Mouse (Mus musculus) kidney, postnatal 0 days (tissue): Measurements from ENCODE around the gene 1700006A11Rik. TPM values are rescaled to one million over a fixed set of nuclear protein-coding genes. Genes with fewer than 3 reads are reported as not detected.

ENCODE experiments used
- ATAC-seq: fragments of 200-750 bp; cut with Nextera tagmentation; replicated peaks from 2 replicates; pipeline ENCODE4 v1.8.0; 2017; ENCODE audit warnings: low read depth, moderate number of reproducible peaks, moderate TSS enrichment, moderate library complexity; ENCODE audit not compliant: low FRiP score
- DNase-seq: peaks from one replicate; pipeline ENCODE4 v3.0.0-alpha.2; 2016; ENCODE audit warnings: low spot score
- H3K27ac ChIP-seq: fragments of 300-500 bp; sonication (generic); 2 replicates; pipeline ENCODE4 v1.5.1; 2014; ENCODE audit warnings: mild to moderate bottlenecking
- H3K27me3 ChIP-seq: fragments of 300-500 bp; sonication (generic); 2 replicates; pipeline ENCODE4 v1.6.1; 2014; ENCODE audit warnings: low read length, mixed read lengths; ENCODE audit not compliant: insufficient read depth
- H3K36me3 ChIP-seq: fragments of 300-500 bp; sonication (generic); 2 replicates; pipeline ENCODE4 v1.6.1; 2014; ENCODE audit warnings: low read length, mixed read lengths; ENCODE audit not compliant: insufficient read depth
- H3K4me1 ChIP-seq: fragments of 300-500 bp; sonication (generic); replicated peaks from 2 replicates; pipeline ENCODE4 v1.6.1; 2014; ENCODE audit warnings: antibody characterized with exemption, low read length, mixed read lengths; ENCODE audit not compliant: insufficient read depth
- H3K4me2 ChIP-seq: fragments of 300-500 bp; sonication (generic); 2 replicates; pipeline ENCODE4 v1.6.1; 2014; ENCODE audit warnings: mild to moderate bottlenecking, low read length, moderate library complexity, mixed read lengths
- H3K4me3 ChIP-seq: fragments of 300-500 bp; sonication (generic); replicated peaks from 2 replicates; pipeline ENCODE4 v1.5.1; 2014; ENCODE audit warnings: low read depth, low read length
- H3K9ac ChIP-seq: fragments of 300-500 bp; sonication (generic); 2 replicates; pipeline ENCODE4 v1.6.1; 2014; ENCODE audit warnings: low read depth, low read length
- H3K9me3 ChIP-seq: fragments of 300-500 bp; sonication (generic); replicated peaks from 2 replicates; pipeline ENCODE4 v1.6.1; 2016; ENCODE audit warnings: low read length, inconsistent platforms, mixed read lengths
- CTCF ChIP-seq: IDR thresholded peaks from 2 replicates; pipeline ENCODE4 v1.5.1; 2016; ENCODE audit warnings: antibody characterized with exemption, low read depth, mild to moderate bottlenecking, moderate library complexity
- WGBS: fragments of 180-500 bp; shearing (Covaris S2); extraction: QIAGEN DNeasy Blood & Tissue Kit; methylation state at CpG from one replicate; pipeline ENCODE4 v1.1.7; 2014; 5-methylcytosine and 5-hydroxymethylcytosine counted together
- polyA plus RNA-seq: library from polyadenylated mRNA; unstranded; fragments of >200 nt; fragmentation: Nextera tagmentation; extraction: Ambion mirVana; gene quantifications from 2 replicates; pipeline ENCODE4 v1.2.1, GENCODE M21; 2015

1700006A11Rik gene
- polyA plus RNA-seq, 1 experiment from 2014 or later, result not detected

GRCm38 (mm10) chr3:124372031-124372430 lies 53.8 kb downstream of the 1700006A11Rik start:
- Histone ChIP-seq H3K9ac (no peak overlapping the region), H3K36me3 (no peaks in the 10 kb centered on the region), H3K27ac (no peak overlapping the region), H3K27me3 (no peaks in the 10 kb centered on the region), H3K4me1 (no peaks in the 10 kb centered on the region), H3K4me2 (no peak overlapping the region), H3K9me3 (no peaks in the 10 kb centered on the region), H3K4me3 (no peak overlapping the region)
- DNase-seq (no peak), ATAC-seq (no peak)
- 84% methylated on average over 2 of the region's 2 CpGs for WGBS
- no peak for TF ChIP-seq CTCF

- Histone ChIP-seq H3K27me3 (no peaks in the 10 kb centered on the region), H3K4me2 (no peak overlapping the region), H3K36me3 (no peaks in the 10 kb centered on the region), H3K27ac (no peak overlapping the region), H3K9me3 (no peaks in the 10 kb centered on the region), H3K4me3 (no peak overlapping the region), H3K9ac (no peak overlapping the region), H3K4me1 (no peaks in the 10 kb centered on the region)
- ATAC-seq (no peak), DNase-seq (no peak)
- TF ChIP-seq CTCF, result no peak
- WGBS, result 80% methylated on average over 3 of the region's 3 CpGs
These were observed 68.3 kb downstream of the 1700006A11Rik start for GRCm38 (mm10) chr3:124357533-124357932.

Other genes with a start within 250 kb of the 1700006A11Rik start
- 4.8 and 5.4 TPM in 2 replicates for gene Tram1l1, start 105.2 kb downstream of the 1700006A11Rik start, polyA plus RNA-seq
- not detected in 2 replicates for gene 1700003H04Rik, start 155.1 kb upstream of the 1700006A11Rik start, polyA plus RNA-seq